Mouse (Mus musculus) erythroblast, embryonic 14.5 days (primary cell): Measurements from ENCODE around the gene Fam120b.

ENCODE experiments used
- GATA1 ChIP-seq: IDR thresholded peaks from 2 replicates; pipeline ENCODE4 v1.6.1; 2012; ENCODE audit warnings: low read length, inconsistent platforms, mixed read lengths
- TAL1 ChIP-seq: IDR thresholded peaks from 3 replicates; pipeline ENCODE4 v1.6.1; 2012; ENCODE audit warnings: low read length, inconsistent platforms, mixed read lengths

- TF ChIP-seq TAL1 = no peak
- TF ChIP-seq GATA1 = no peak
These were observed 42.0 kb upstream of the Fam120b start for GRCm38 (mm10) chr17:15354006-15354405.
